Mouse (Mus musculus) heart, adult 2 months (tissue): ENCODE data around the gene Sptlc2.

Experiments
- CTCF ChIP-seq: fragments of 200-600 bp; IDR thresholded peaks from 2 replicates; pipeline ENCODE4 v1.8.1; 2022; ENCODE audit warnings: antibody characterized with exemption, mild to moderate bottlenecking, moderate library complexity
- EP300 ChIP-seq: fragments of 200-500 bp; IDR thresholded peaks from 2 replicates; pipeline ENCODE4 v1.6.1; 2011; ENCODE audit warnings: low read depth, low read length, control low read depth; ENCODE audit not compliant: insufficient read depth
- POLR2A ChIP-seq: fragments of 200-500 bp; IDR thresholded peaks from 2 replicates; pipeline ENCODE4 v1.6.1; 2011; ENCODE audit warnings: mild to moderate bottlenecking, low read depth, low read length, control low read depth; ENCODE audit not compliant: insufficient read depth

GRCm38 (mm10) chr12:87282743-87283142 lies 105.4 kb downstream of the Sptlc2 start:
- no peak for TF ChIP-seq CTCF
- no peak for TF ChIP-seq POLR2A
- no peak for TF ChIP-seq EP300
